ENCODE assay signal across 23 mouse cellular contexts in the genomic region with DNA sequence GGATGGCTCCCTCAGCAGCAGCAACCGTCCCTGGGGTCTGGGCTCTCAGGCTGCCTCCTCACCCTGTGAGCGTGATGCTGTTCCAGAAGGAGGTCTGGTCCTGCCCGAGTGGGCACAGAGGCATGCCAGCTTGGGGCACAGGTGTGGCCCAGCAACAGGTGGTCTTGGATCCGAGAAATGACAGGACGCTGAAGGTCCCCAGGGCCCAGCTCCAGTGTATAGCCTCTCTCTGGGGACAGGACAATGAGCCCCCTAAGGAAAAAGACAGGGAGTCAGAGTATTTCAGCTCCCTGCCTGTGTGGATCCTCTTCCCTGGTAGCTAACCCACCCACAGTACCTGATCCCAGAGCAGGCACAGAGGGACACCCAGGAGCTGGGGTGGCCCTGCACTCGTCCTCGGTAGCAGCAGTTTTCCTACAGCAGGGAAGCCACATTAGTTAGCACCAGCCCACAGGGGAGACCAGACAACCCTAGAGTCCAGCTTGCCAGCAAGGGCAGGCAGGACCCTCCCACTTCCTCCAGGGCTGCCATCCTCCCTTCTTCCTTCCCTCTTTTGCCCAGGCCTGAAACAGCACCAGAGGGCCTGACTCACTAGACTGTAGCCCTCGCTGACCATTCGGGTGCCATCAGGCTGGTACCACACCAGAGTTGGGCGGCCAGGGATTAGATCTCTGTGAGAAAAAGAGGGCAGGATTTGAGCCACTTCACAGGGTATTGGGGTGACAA. TPM values are rescaled to one million over a fixed set of nuclear protein-coding genes. Genes with fewer than 3 reads are reported as not detected.
DNase-seq lines count a peak whose midpoint lies in the region; ATAC-seq and TF ChIP-seq lines count a peak whose summit lies in the region.
"Had no signal": no experiment of that assay in that cellular context is flagged by ENCODE, and none has a peak within 500 bp of the region (broad histone marks: within the 10 kb centered on the region; RNA-seq: fewer than 3 reads in every experiment).

No protein-coding gene starts in this region.

- H3K27ac ChIP-seq in gastrocnemius, adult 2 months: peak overlapping the region; percentile 90
- H3K27ac ChIP-seq in kidney, postnatal 0 days: no peak overlapping the region
- H3K27ac ChIP-seq in kidney, embryonic 14.5 days (ENCODE audit: low read depth, low read length): no peak overlapping the region
- H3K27ac ChIP-seq in macrophage: peak overlapping the region; percentile 79
- H3K27ac ChIP-seq: embryonic facial prominence, embryonic 15.5 days; forebrain, embryonic 10.5 days; hindbrain, postnatal 0 days; neural tube, embryonic 13.5 days; stomach, postnatal 0 days had no signal

- intact Hi-C loops in gastrocnemius, adult 2 months (cut with DNase I): loop anchor here (10.0 kb wide), 1 partner anchor 338 kb away; no protein-coding TSS in a partner anchor
- intact Hi-C loops in left cerebral cortex, postnatal 4 days (cut with DNase I): no loop called here

- no peaks in the 10 kb centered on the region for H3K9me3 ChIP-seq in kidney, postnatal 0 days (replicated peaks; ENCODE audit: low read length)
- no peaks in the 10 kb centered on the region for H3K9me3 ChIP-seq in kidney, embryonic 14.5 days (ENCODE audit: control insufficient read depth, low read length)
- H3K9me3 ChIP-seq: embryonic facial prominence, embryonic 15.5 days; forebrain, embryonic 10.5 days; neural tube, embryonic 13.5 days had no signal

- 81% methylated on average over 10 of the region's 10 CpGs for WGBS in kidney, postnatal 0 days
- WGBS in kidney, embryonic 14.5 days: 84% methylated on average over 10 of the region's 10 CpGs
- WGBS in macrophage (ENCODE audit: missing documents): 50% methylated on average over 10 of the region's 10 CpGs

- H3K36me3 ChIP-seq in kidney, postnatal 0 days (ENCODE audit: insufficient read depth, low read length): peaks cover 17% of the 10 kb centered on the region
- peaks cover 24% of the 10 kb centered on the region for H3K36me3 ChIP-seq in kidney, embryonic 14.5 days (ENCODE audit: control insufficient read depth, insufficient read depth, low read length)
- peaks cover 36% of the 10 kb centered on the region for H3K36me3 ChIP-seq in macrophage (ENCODE audit: inconsistent target)

- H3K4me1 ChIP-seq in kidney, postnatal 0 days (replicated peaks; ENCODE audit: insufficient read depth, low read length): peaks cover 6% of the 10 kb centered on the region; the same call in 1 of the 2 replicates
- peaks cover 14% of the 10 kb centered on the region; the same call in 1 of the 2 replicates for H3K4me1 ChIP-seq in kidney, embryonic 14.5 days (ENCODE audit: control insufficient read depth, insufficient read depth, low read length)

- TF ChIP-seq CTCF in gastrocnemius, adult 2 months (IDR thresholded peaks at IDR 0.05): no peak
- TF ChIP-seq CTCF in kidney, postnatal 0 days (IDR thresholded peaks at IDR 0.05; ENCODE audit: low read depth): no peak

- H3K27me3 ChIP-seq in kidney, postnatal 0 days (ENCODE audit: insufficient read depth, low read length): no peaks in the 10 kb centered on the region
- no peaks in the 10 kb centered on the region for H3K27me3 ChIP-seq in kidney, embryonic 14.5 days (ENCODE audit: control insufficient read depth, insufficient read depth, low read length)
- H3K27me3 ChIP-seq: CH12.LX; embryonic facial prominence, embryonic 15.5 days had no signal

- peak overlapping the region; percentile 94 for H3K4me3 ChIP-seq in gastrocnemius, adult 2 months
- H3K4me3 ChIP-seq in kidney, postnatal 0 days (replicated peaks; ENCODE audit: low read depth, low read length): no peak overlapping the region
- no peak overlapping the region for H3K4me3 ChIP-seq in kidney, embryonic 14.5 days (ENCODE audit: low read length)
- no peak overlapping the region for H3K4me3 ChIP-seq in macrophage (ENCODE audit: inconsistent target)
- H3K4me3 ChIP-seq: embryonic facial prominence, embryonic 15.5 days; forebrain, embryonic 10.5 days; neural tube, embryonic 13.5 days had no signal

- DNase-seq in gastrocnemius, adult 2 months: no peak
- DNase-seq in gastrocnemius, adult 8-10 months (ENCODE audit: low spot score in 2 of 2): no peak
- no peak for DNase-seq in kidney, postnatal 0 days (ENCODE audit: low spot score)
- DNase-seq in MN1 (ENCODE audit: low spot score): peak; percentile 32
- no peak for DNase-seq in left cerebral cortex, postnatal 4 days
- no peak for DNase-seq in right cerebral cortex, postnatal 36 days (ENCODE audit: low spot score in 2 of 2)
- DNase-seq: adrenal gland, adult 2 months; cerebellum, adult 8-10 months; gastrocnemius, postnatal 10 days; liver; lung, embryonic 14.5 days; right cerebral cortex, postnatal 14 days; thymus, postnatal 25 days had no signal

- H3K79me2 ChIP-seq in macrophage (ENCODE audit: inconsistent target): peaks cover 22% of the 10 kb centered on the region

- H3K9ac ChIP-seq in kidney, postnatal 0 days (ENCODE audit: low read depth, low read length): no peak overlapping the region
- no peak overlapping the region for H3K9ac ChIP-seq in kidney, embryonic 14.5 days (ENCODE audit: low read depth, low read length)
- H3K9ac ChIP-seq: embryonic facial prominence, embryonic 15.5 days; lung, embryonic 14.5 days; neural tube, embryonic 13.5 days had no signal

- no peak for ATAC-seq in kidney, postnatal 0 days (replicated peaks; ENCODE audit: low FRiP score, low read depth)
- no peak for ATAC-seq in kidney, embryonic 14.5 days (ENCODE audit: low FRiP score, low TSS enrichment)
- ATAC-seq: hindbrain, postnatal 0 days had no signal

- peak overlapping the region; percentile 10; the same call in 1 of the 2 replicates for H3K4me2 ChIP-seq in kidney, postnatal 0 days (ENCODE audit: low read length)
- H3K4me2 ChIP-seq in kidney, embryonic 14.5 days (replicated peaks; ENCODE audit: low read depth, low read length): no peak overlapping the region; the same call in 1 of the 2 replicates
- H3K4me2 ChIP-seq: embryonic facial prominence, embryonic 15.5 days; lung, embryonic 14.5 days; neural tube, embryonic 13.5 days had no signal

RNA-seq across cellular contexts. Expression of gene Adam15, which starts 2.8 kb away (rescaled TPM):
- total RNA-seq in gastrocnemius, adult 2 months (2021): 10 to 100 TPM; 21.7 to 30.5 TPM
- 10 to 100 TPM; 13.0 to 17.0 (median 16.4) TPM for total RNA-seq in gastrocnemius, adult 8-10 months (2022)
- 85.4 and 90.7 TPM in 2 replicates for polyA plus RNA-seq in kidney, postnatal 0 days (2015; fragmentation: Nextera tagmentation; extraction: Ambion mirVana)
- polyA plus RNA-seq in kidney, embryonic 14.5 days (2014; fragmentation: Nextera tagmentation; extraction: Ambion mirVana): 35.9 and 47.1 TPM in 2 replicates
- 100 to 1,000 TPM in 15 of 26 experiments, 10 to 100 TPM in 11; 16.7 to 228 (median 119) TPM for total RNA-seq in macrophage (2018; cell fraction: chromatin; rRNA removed)
- 100 to 1,000 TPM; 153 to 245 (median 205) TPM for total RNA-seq in macrophage (2018; cell fraction: cytosol; rRNA removed)
- total RNA-seq in macrophage (2018; cell fraction: nucleus; rRNA removed): 100 to 1,000 TPM in 24 of 26 experiments, 10 to 100 TPM in 2; 27.8 to 482 (median 202) TPM
- 143 to 250 TPM (median 157 TPM) in 3 replicates for polyA plus RNA-seq in macrophage (2018)
- 10 to 100 TPM; 84.1 to 91.0 TPM for total RNA-seq in left cerebral cortex, postnatal 4 days (2021)

RNA-seq across cellular contexts. Expression of gene Efna4, which starts 9.2 kb away (rescaled TPM):
- total RNA-seq in gastrocnemius, adult 2 months (2021): under 1 TPM; 0.15 to 0.20 TPM
- total RNA-seq in gastrocnemius, adult 8-10 months (2022): not detected
- polyA plus RNA-seq in kidney, postnatal 0 days (2015; fragmentation: Nextera tagmentation; extraction: Ambion mirVana): 24.4 and 25.4 TPM in 2 replicates
- polyA plus RNA-seq in kidney, embryonic 14.5 days (2014; fragmentation: Nextera tagmentation; extraction: Ambion mirVana): 30.1 and 36.6 TPM in 2 replicates
- 1 to 10 TPM in 1 of 26 experiments, not detected in 25; 2.0 TPM for total RNA-seq in macrophage (2018; cell fraction: chromatin; rRNA removed)
- not detected for total RNA-seq in macrophage (2018; cell fraction: cytosol; rRNA removed)
- under 1 TPM in 1 of 26 experiments, not detected in 25; 0.46 TPM for total RNA-seq in macrophage (2018; cell fraction: nucleus; rRNA removed)
- not detected in 3 replicates for polyA plus RNA-seq in macrophage (2018)
- 1 to 10 TPM; 5.7 to 7.4 TPM for total RNA-seq in left cerebral cortex, postnatal 4 days (2021)

RNA-seq across cellular contexts. Expression of gene Dcst2, which starts 14.8 kb away (rescaled TPM):
- total RNA-seq in gastrocnemius, adult 2 months (2021): not detected
- total RNA-seq in gastrocnemius, adult 8-10 months (2022): under 1 TPM in 1 of 4 experiments, not detected in 3; 0.13 TPM
- polyA plus RNA-seq in kidney, postnatal 0 days (2015; fragmentation: Nextera tagmentation; extraction: Ambion mirVana): 0.57 and 0.62 TPM in 2 replicates
- 0.18 and 0.30 TPM in 2 replicates for polyA plus RNA-seq in kidney, embryonic 14.5 days (2014; fragmentation: Nextera tagmentation; extraction: Ambion mirVana)
- under 1 TPM in 2 of 26 experiments, not detected in 24; 0.31 to 0.42 TPM for total RNA-seq in macrophage (2018; cell fraction: chromatin; rRNA removed)
- under 1 TPM in 1 of 26 experiments, not detected in 25; 0.03 TPM for total RNA-seq in macrophage (2018; cell fraction: cytosol; rRNA removed)
- under 1 TPM in 1 of 26 experiments, not detected in 25; 0.22 TPM for total RNA-seq in macrophage (2018; cell fraction: nucleus; rRNA removed)
- polyA plus RNA-seq in macrophage (2018): not detected in 3 replicates
- under 1 TPM; 0.74 to 0.92 TPM for total RNA-seq in left cerebral cortex, postnatal 4 days (2021)
- total RNA-seq: CH12.LX; gastrocnemius, postnatal 10 days had no signal
- polyA plus RNA-seq: heart, embryonic 14.5 days had no signal

RNA-seq across cellular contexts. Expression of gene Dcst1, which starts 18.1 kb away (rescaled TPM):
- not detected for total RNA-seq in gastrocnemius, adult 2 months (2021)
- not detected for total RNA-seq in gastrocnemius, adult 8-10 months (2022)
- polyA plus RNA-seq in kidney, postnatal 0 days (2015; fragmentation: Nextera tagmentation; extraction: Ambion mirVana): 6.2 TPM in 2 replicates
- polyA plus RNA-seq in kidney, embryonic 14.5 days (2014; fragmentation: Nextera tagmentation; extraction: Ambion mirVana): 0.63 and 1.5 TPM in 2 replicates
- not detected for total RNA-seq in macrophage (2018; cell fraction: chromatin; rRNA removed)
- not detected for total RNA-seq in macrophage (2018; cell fraction: cytosol; rRNA removed)
- total RNA-seq in macrophage (2018; cell fraction: nucleus; rRNA removed): not detected
- not detected in 3 replicates for polyA plus RNA-seq in macrophage (2018)
- total RNA-seq in left cerebral cortex, postnatal 4 days (2021): under 1 TPM; 0.22 to 0.97 TPM
- total RNA-seq: left cerebral cortex, postnatal 10 days had no signal
- polyA plus RNA-seq: forebrain, embryonic 10.5 days had no signal

RNA-seq across cellular contexts. Expression of gene Efna3, which starts 24.2 kb away (rescaled TPM):
- not detected for total RNA-seq in gastrocnemius, adult 2 months (2021)
- not detected for total RNA-seq in gastrocnemius, adult 8-10 months (2022)
- polyA plus RNA-seq in kidney, postnatal 0 days (2015; fragmentation: Nextera tagmentation; extraction: Ambion mirVana): 4.2 and 6.1 TPM in 2 replicates
- 9.7 and 10.1 TPM in 2 replicates for polyA plus RNA-seq in kidney, embryonic 14.5 days (2014; fragmentation: Nextera tagmentation; extraction: Ambion mirVana)
- 1 to 10 TPM in 1 of 26 experiments, not detected in 25; 2.0 TPM for total RNA-seq in macrophage (2018; cell fraction: chromatin; rRNA removed)
- under 1 TPM in 1 of 26 experiments, not detected in 25; 0.04 TPM for total RNA-seq in macrophage (2018; cell fraction: cytosol; rRNA removed)
- not detected for total RNA-seq in macrophage (2018; cell fraction: nucleus; rRNA removed)
- not detected in 3 replicates for polyA plus RNA-seq in macrophage (2018)
- 10 to 100 TPM; 64.7 to 66.2 TPM for total RNA-seq in left cerebral cortex, postnatal 4 days (2021)
- total RNA-seq: gastrocnemius, postnatal 10 days had no signal

Comparison
In these comparisons a context has a peak if more than half of its experiments do, and no peak if none do; other contexts are left out.
1. H3K27ac ChIP-seq: peak in gastrocnemius, adult 2 months (single experiment) and macrophage (single experiment); none in kidney, postnatal 0 days (single experiment) and kidney, embryonic 14.5 days (single experiment).
2. RNA of gene Efna4, which starts 9.2 kb away (total RNA-seq): 5.7 to 7.4 TPM in left cerebral cortex, postnatal 4 days; 0.15 to 0.20 TPM in gastrocnemius, adult 2 months and not detected in gastrocnemius, adult 8-10 months; every median in the first group is over 4 times any median in the second.